Mouse (Mus musculus) lung, adult 2 months (tissue): ENCODE measurements around the gene Cyb5r3.

Experiments
- CTCF ChIP-seq: fragments of 200-500 bp; IDR thresholded peaks from 2 replicates; pipeline ENCODE4 v1.5.1; 2011; ENCODE audit warnings: mild to moderate bottlenecking, low read length, control low read depth; ENCODE audit not compliant: insufficient read depth
- POLR2A ChIP-seq: fragments of 200-500 bp; IDR thresholded peaks from 2 replicates; pipeline ENCODE4 v1.6.1; 2011; ENCODE audit warnings: low read depth, mild to moderate bottlenecking, control low read depth, low read length, borderline replicate concordance; ENCODE audit errors: extremely low read depth

GRCm38 (mm10) chr15:83168311-83168710 is 4.1 kb downstream of the Cyb5r3 start:
- TF ChIP-seq POLR2A, result no peak
- TF ChIP-seq CTCF, result no peak
